29 mouse cellular contexts compared by ENCODE assay signal in genomic region chr13:110602894-110603293, GRCm38 (mm10).
"Had no signal": no experiment of that assay in that cellular context is flagged by ENCODE, and none has a peak within 500 bp of the region (broad histone marks: within the 10 kb centered on the region; RNA-seq: fewer than 3 reads in every experiment).

No protein-coding gene starts in this region.

- H3K27me3 ChIP-seq: heart, embryonic 12.5 days; heart, embryonic 13.5 days; heart, embryonic 15.5 days; hindbrain, embryonic 12.5 days; hindbrain, embryonic 13.5 days; hindbrain, embryonic 15.5 days; intestine, embryonic 15.5 days; kidney, embryonic 15.5 days had no signal

- DNase-seq: heart, postnatal 10 days; heart, postnatal 14 days; heart, postnatal 36 days; heart, postnatal 4 days; kidney, adult 11 months; kidney, adult 18-20 months; kidney, adult 2 months; kidney, adult 8-10 months; kidney, adult 9 months; kidney, postnatal 10 days; kidney, postnatal 14 days; kidney, postnatal 25 days; kidney, postnatal 36 days; kidney, postnatal 4 days; layer of hippocampus, adult 9-11 months; layer of hippocampus, postnatal 36 days had no signal

- ATAC-seq: hindbrain, embryonic 16.5 days; hindbrain, postnatal 0 days; inflammation-experienced regulatory T-cells, adult 6 months; intestine, embryonic 15.5 days; intestine, embryonic 16.5 days; intestine, postnatal 0 days had no signal
